Mouse (Mus musculus): ENCODE data around the gene Ints13.
A peak's percentile ranks its signal among the peaks of the same experiment; 100 is the strongest.

DNA sequence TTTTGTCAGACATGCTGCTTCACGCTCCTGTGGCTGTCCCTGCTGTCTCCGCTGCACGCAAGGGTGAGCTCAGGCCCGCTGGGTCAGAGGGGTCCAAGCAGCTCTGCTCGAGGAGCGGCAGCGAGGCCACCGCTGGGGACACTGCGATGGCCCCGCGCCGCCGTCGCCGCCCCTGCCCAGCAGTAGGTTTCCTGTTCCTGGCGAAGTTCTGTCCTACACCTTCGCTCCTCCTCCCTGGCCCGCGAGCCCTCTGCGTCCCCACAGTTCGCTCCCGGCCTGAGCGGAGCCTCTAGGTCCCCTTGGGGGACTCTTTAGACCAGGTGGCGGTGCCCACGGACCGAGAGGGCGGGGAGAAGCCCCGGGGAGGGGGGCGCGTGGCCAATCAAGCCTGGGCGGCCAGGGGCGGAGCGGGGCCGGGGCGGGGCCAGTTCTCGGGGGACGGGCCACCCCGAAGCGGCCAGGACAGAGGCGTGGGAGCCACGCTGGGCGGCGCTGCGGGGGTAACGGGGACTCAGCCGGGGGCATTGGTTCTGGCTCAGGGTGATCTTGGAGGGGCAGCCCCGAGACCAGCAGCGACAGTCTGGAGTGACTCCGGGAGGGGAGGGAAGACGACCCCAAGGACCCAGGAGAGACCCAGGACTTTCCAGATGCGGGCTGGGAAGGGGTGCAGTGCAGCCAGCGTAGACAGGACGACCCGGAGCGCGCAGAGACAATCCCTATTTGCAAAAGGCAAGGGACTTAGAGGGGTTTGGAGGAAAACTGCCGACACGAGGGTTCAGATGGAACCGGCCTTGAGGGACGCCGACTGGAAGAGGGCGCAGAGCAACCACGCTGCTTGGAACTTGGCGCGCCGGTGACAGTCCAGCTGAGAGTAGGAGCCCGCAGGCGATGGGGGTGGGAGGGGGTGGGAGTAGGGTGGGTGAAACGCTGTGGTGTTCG, 75.5 kb downstream of the Ints13 start, which contains the start of gene Itpr2:
- 0 out of 2 replicates have a peak, but pooled peaks have one; percentile 14 for TF ChIP-seq ELF1 (IDR thresholded peaks at IDR 0.05; ENCODE audit: low read depth, low read length)
- TF ChIP-seq POLR2AphosphoS2 (IDR thresholded peaks at IDR 0.05; ENCODE audit: low read depth, low read length): no peak
- no peak for TF ChIP-seq MAFK (IDR thresholded peaks at IDR 0.05; ENCODE audit: insufficient replicate concordance, low read length)
- TF ChIP-seq ZMIZ1 (IDR thresholded peaks at IDR 0.05; ENCODE audit: low read depth, low read length): no peak
- TF ChIP-seq RCOR1 (conservative IDR thresholded peaks at IDR 0.05; ENCODE audit: low read depth, low read length): no peak
- no peak for TF ChIP-seq UBTF (IDR thresholded peaks at IDR 0.05; ENCODE audit: low read depth, low read length)
- peak in 1 of 2 experiments; percentile 33; a peak in 1 of 4 replicates for TF ChIP-seq CTCF (conservative IDR thresholded peaks at IDR 0.05 in 1 of 2, IDR thresholded peaks at IDR 0.05 in 1 of 2; ENCODE audit: low read depth in 2 of 2, low read length in 2 of 2)
- TF ChIP-seq BHLHE40 (IDR thresholded peaks at IDR 0.05; ENCODE audit: low read depth, low read length): no peak
- no peak for TF ChIP-seq CHD2 (IDR thresholded peaks at IDR 0.05; ENCODE audit: low read length)
- TF ChIP-seq MAX (IDR thresholded peaks at IDR 0.05; ENCODE audit: low read length): no peak
- TF ChIP-seq POLR2A (IDR thresholded peaks at IDR 0.05; ENCODE audit: low read depth, low read length): peak; percentile 68
- TF ChIP-seq SMC3 (IDR thresholded peaks at IDR 0.05; ENCODE audit: low read depth, low read length): no peak
- TF ChIP-seq TBP (conservative IDR thresholded peaks at IDR 0.05; ENCODE audit: low read depth, low read length): no peak

Data from CH12.LX (cell line).